Mouse (Mus musculus) MEL (cell line): ENCODE measurements around the gene Naa80. TPM values are rescaled to one million over a fixed set of nuclear protein-coding genes. Genes with fewer than 3 reads are reported as not detected.

Source experiments
- DNase-seq: peaks from one replicate; pipeline ENCODE4 v3.0.0; 2011; ENCODE audit warnings: low read depth, low spot score
- H3K27ac ChIP-seq: 2 replicates; pipeline ENCODE4 v1.5.1; 2012; ENCODE audit warnings: low read depth, mild to moderate bottlenecking, control low read depth, low read length, moderate library complexity; ENCODE audit not compliant: control insufficient read depth
- H3K27me3 ChIP-seq, 2 experiments: fragments of 150-350 bp in 1 of 2; sonication (generic) in 1 of 2; 2 replicates each; pipeline ENCODE4 v1.6.1; 2012; ENCODE audit warnings: low read length in 2 of 2, mild to moderate bottlenecking in 2 of 2, improper control_type of control experiment in 1 of 2, moderate library complexity in 1 of 2; ENCODE audit not compliant: insufficient read depth in 2 of 2, control insufficient read depth in 1 of 2
- H3K36me3 ChIP-seq, 2 experiments: 2 replicates each; pipeline ENCODE4 v1.6.1; 2012 to 2014; ENCODE audit warnings: low read length in 2 of 2, improper control_type of control experiment in 1 of 2, inconsistent platforms in 1 of 2, mild to moderate bottlenecking in 1 of 2; ENCODE audit not compliant: insufficient read depth in 2 of 2, control insufficient read depth in 1 of 2
- H3K4me1 ChIP-seq, 2 experiments: fragments of 150-350 bp in 1 of 2; sonication (generic) in 1 of 2; 2 replicates each; pipeline ENCODE4 v1.6.1; 2012; ENCODE audit warnings: low read length in 2 of 2, improper control_type of control experiment in 1 of 2, mild to moderate bottlenecking in 1 of 2; ENCODE audit not compliant: insufficient read depth in 2 of 2, control insufficient read depth in 1 of 2
- H3K4me3 ChIP-seq, 2 experiments: fragments of 150-350 bp in 1 of 2; sonication (generic) in 1 of 2; 2 replicates each; pipeline ENCODE4 v1.5.1; 2012; ENCODE audit warnings: low read depth in 2 of 2, low read length in 2 of 2, mild to moderate bottlenecking in 2 of 2, moderate library complexity in 2 of 2, control low read depth in 1 of 2, improper control_type of control experiment in 1 of 2; ENCODE audit not compliant: control insufficient read depth in 1 of 2, insufficient read depth in 1 of 2
- H3K79me2 ChIP-seq: 2 replicates; pipeline ENCODE4 v1.6.1; 2012; ENCODE audit warnings: mild to moderate bottlenecking, low read length, moderate library complexity; ENCODE audit not compliant: control insufficient read depth, poor library complexity, insufficient read depth
- H3K9ac ChIP-seq: 2 replicates; pipeline ENCODE4 v1.6.1; 2012; ENCODE audit warnings: low read depth, mild to moderate bottlenecking, control low read depth, low read length, moderate library complexity; ENCODE audit not compliant: control insufficient read depth, poor library complexity, severe bottlenecking
- H3K9me3 ChIP-seq: fragments of 150-350 bp; sonication (generic); replicated peaks from 2 replicates; pipeline ENCODE4 v1.6.1; 2012; ENCODE audit warnings: mild to moderate bottlenecking, low read length, improper control_type of control experiment, moderate library complexity; ENCODE audit not compliant: insufficient read depth
- CHD2 ChIP-seq: IDR thresholded peaks from 2 replicates; pipeline ENCODE4 v1.6.1; 2011; ENCODE audit warnings: low read length, improper control_type of control experiment
- ELF1 ChIP-seq: IDR thresholded peaks from 2 replicates; pipeline ENCODE4 v1.6.1; 2014; ENCODE audit warnings: low read depth, mild to moderate bottlenecking, inconsistent platforms, low read length, improper control_type of control experiment, moderate library complexity
- ETS1 ChIP-seq: IDR thresholded peaks from 2 replicates; pipeline ENCODE4 v1.6.1; 2012; ENCODE audit warnings: low read depth, mild to moderate bottlenecking, inconsistent platforms, low read length, improper control_type of control experiment, moderate library complexity
- HCFC1 ChIP-seq: IDR thresholded peaks from 2 replicates; pipeline ENCODE4 v1.6.1; 2012; ENCODE audit warnings: low read depth, mild to moderate bottlenecking, inconsistent platforms, low read length, improper control_type of control experiment, moderate library complexity
- KAT2A ChIP-seq: conservative IDR thresholded peaks from 2 replicates; pipeline ENCODE4 v1.6.1; 2012; ENCODE audit warnings: low read depth, low read length, improper control_type of control experiment, inconsistent platforms
- MAFK ChIP-seq: IDR thresholded peaks from 2 replicates; pipeline ENCODE4 v1.6.1; 2011; ENCODE audit warnings: low read depth, mild to moderate bottlenecking, low read length, improper control_type of control experiment, borderline replicate concordance
- MAX ChIP-seq: IDR thresholded peaks from 2 replicates; pipeline ENCODE4 v1.6.1; 2011; ENCODE audit warnings: low read length, improper control_type of control experiment
- MAZ ChIP-seq: IDR thresholded peaks from 2 replicates; pipeline ENCODE4 v1.6.1; 2012; ENCODE audit warnings: low read depth, mild to moderate bottlenecking, inconsistent platforms, low read length, improper control_type of control experiment
- MXI1 ChIP-seq: IDR thresholded peaks from 2 replicates; pipeline ENCODE4 v1.6.1; 2011; ENCODE audit warnings: mild to moderate bottlenecking, low read depth, low read length, improper control_type of control experiment
- MYB ChIP-seq: IDR thresholded peaks from 2 replicates; pipeline ENCODE4 v1.6.1; 2011; ENCODE audit warnings: mild to moderate bottlenecking, low read depth, low read length, improper control_type of control experiment
- MYC ChIP-seq: IDR thresholded peaks from 2 replicates; pipeline ENCODE4 v1.6.1; 2011; ENCODE audit warnings: low read depth, mild to moderate bottlenecking, low read length, improper control_type of control experiment, moderate library complexity
- NELFE ChIP-seq: IDR thresholded peaks from 2 replicates; pipeline ENCODE4 v1.6.1; 2011; ENCODE audit warnings: low read depth, low read length, improper control_type of control experiment
- NRF1 ChIP-seq: IDR thresholded peaks from 2 replicates; pipeline ENCODE4 v1.6.1; 2014; ENCODE audit warnings: low read depth, mild to moderate bottlenecking, inconsistent platforms, low read length, improper control_type of control experiment, moderate library complexity; ENCODE audit not compliant: poor library complexity, insufficient read depth, severe bottlenecking
- POLR2A ChIP-seq, 2 experiments: IDR thresholded peaks; 2 replicates each; pipeline ENCODE4 v1.6.1; 2011 to 2012; ENCODE audit warnings: low read length in 2 of 2, mild to moderate bottlenecking in 2 of 2, control low read depth in 1 of 2, improper control_type of control experiment in 1 of 2, low read depth in 1 of 2, moderate library complexity in 1 of 2; ENCODE audit not compliant: control insufficient read depth in 1 of 2, insufficient read depth in 1 of 2, poor library complexity in 1 of 2
- POLR2AphosphoS2 ChIP-seq: IDR thresholded peaks from 2 replicates; pipeline ENCODE4 v1.6.1; 2011; ENCODE audit warnings: low read length, improper control_type of control experiment
- RCOR1 ChIP-seq: IDR thresholded peaks from 2 replicates; pipeline ENCODE4 v1.6.1; 2012; ENCODE audit warnings: low read depth, mild to moderate bottlenecking, inconsistent platforms, low read length, improper control_type of control experiment
- SIN3A ChIP-seq: IDR thresholded peaks from 2 replicates; pipeline ENCODE4 v1.6.1; 2012; ENCODE audit warnings: low read length, improper control_type of control experiment, inconsistent platforms
- SMC3 ChIP-seq: IDR thresholded peaks from 2 replicates; pipeline ENCODE4 v1.6.1; 2011; ENCODE audit warnings: low read depth, low read length, improper control_type of control experiment
- TAL1 ChIP-seq: IDR thresholded peaks from 2 replicates; pipeline ENCODE4 v1.6.1; 2012; ENCODE audit warnings: mild to moderate bottlenecking, inconsistent platforms, low read length, moderate library complexity, mixed read lengths
- TBP ChIP-seq: IDR thresholded peaks from 2 replicates; pipeline ENCODE4 v1.8.0; 2011; ENCODE audit warnings: low read depth, low read length, improper control_type of control experiment
- ZMIZ1 ChIP-seq: IDR thresholded peaks from 2 replicates; pipeline ENCODE4 v1.6.1; 2012; ENCODE audit warnings: low read depth, mild to moderate bottlenecking, inconsistent platforms, low read length, improper control_type of control experiment, moderate library complexity
- polyA plus RNA-seq, 2 experiments: library from polyadenylated mRNA; stranded (reverse) in 1 of 2; unstranded in 1 of 2; fragments of >175 nt in 1 of 2; fragments of >200 nt in 1 of 2; gene quantifications; 2 replicates each; pipeline versions ENCODE4 v1.2.1 to v1.2.4; 2012; ENCODE audit warnings: low replicate concordance in 2 of 2, low read depth in 1 of 2; ENCODE audit not compliant: insufficient read length in 2 of 2, insufficient read depth in 1 of 2, missing spikeins in 1 of 2
- total RNA-seq: library from RNA; depleted of rRNA; stranded (reverse); fragments of 300-350 nt; gene quantifications from 2 replicates; pipeline ENCODE4 v1.2.3, GENCODE M21; 2012

Naa80 gene
- total and polyA plus RNA-seq, 3 experiments = 14.3 to 74.0 TPM; not detected in 1

- Histone ChIP-seq H3K36me3 (peaks cover 0 to 6% of the 10 kb centered on the region in 2 experiments; a peak in 2 of 4 replicates), H3K4me1 (peaks cover 0 to 13% of the 10 kb centered on the region in 2 experiments; a peak in 1 of 4 replicates), H3K27ac (peak within 1 kb of the TSS; percentile 83), H3K9me3 (no peaks in the 10 kb centered on the region), H3K4me3 (peak within 1 kb of the TSS; percentile 72 to 90), H3K79me2 (peaks cover 16% of the 10 kb centered on the region), H3K27me3 (no peaks in the 10 kb centered on the region), H3K9ac (peak within 1 kb of the TSS; percentile 82)
- peak; percentile 82 for TF ChIP-seq NELFE
- TF ChIP-seq ELF1 = peak; percentile 91
- TF ChIP-seq ETS1 = no peak
- TF ChIP-seq NRF1 = peak; percentile 89
- TF ChIP-seq MAX = peak; percentile 10; the same call in 1 of the 2 replicates
- TF ChIP-seq HCFC1 = peak; percentile 99
- peak; percentile 83 for TF ChIP-seq MXI1
- peak; percentile 99 for TF ChIP-seq KAT2A
- TF ChIP-seq POLR2A (IDR thresholded peaks at IDR 0.05; ENCODE audit: control insufficient read depth in 1 of 2, insufficient read depth in 1 of 2, low read depth in 1 of 2, low read length in 2 of 2, poor library complexity in 1 of 2) = peak; percentile 48 to 83; a peak in 3 of 4 replicates
- TF ChIP-seq MYB = peak; percentile 57; the same call in 1 of the 2 replicates
- TF ChIP-seq SIN3A = peak; percentile 95
- no peak for TF ChIP-seq TAL1
- peak; percentile 77 for TF ChIP-seq CHD2
- peak; percentile 74 for TF ChIP-seq TBP
- 0 out of 2 replicates have a peak, but pooled peaks have one; percentile 67 for TF ChIP-seq POLR2AphosphoS2
- peak; percentile 89 for TF ChIP-seq MYC
- no peak for TF ChIP-seq ZMIZ1
- no peak for TF ChIP-seq RCOR1
- peak; percentile 97 for DNase-seq
Observed at GRCm38 (mm10) chr9:107541474-107542351, 37.0 kb upstream of the Naa80 start, which contains the start of the genes Cyb561d2 and Nprl2. TSS of gene Cyb561d2 (minus strand) at chr9:107542193. TSS of gene Nprl2 (plus strand) at chr9:107542226.

GRCm38 (mm10) chr9:107542352-107542686 lies 36.4 kb upstream of the Naa80 start:
- Histone ChIP-seq H3K79me2 (peaks cover 10% of the 10 kb centered on the region), H3K36me3 (peaks cover 0 to 2% of the 10 kb centered on the region in 2 experiments; a peak in 1 of 4 replicates), H3K4me1 (peaks cover 0 to 8% of the 10 kb centered on the region in 2 experiments; a peak in 1 of 4 replicates), H3K27ac (peak overlapping the region; percentile 51), H3K27me3 (no peaks in the 10 kb centered on the region), H3K9ac (peak overlapping the region; percentile 82), H3K4me3 (peak overlapping the region; percentile 72 to 90)
- DNase-seq = no peak
- TF ChIP-seq SMC3 (no peak), MAFK (no peak), MAZ (peak; percentile 2; the same call in 1 of the 2 replicates)
- TF ChIP-seq, all 39 proteins: peak for 1
- no peaks in the 10 kb centered on the region for H3K9me3 ChIP-seq
